Mouse (Mus musculus) MEL (cell line): ENCODE results near the gene Baiap2. TPM values are rescaled to one million over a fixed set of nuclear protein-coding genes. Genes with fewer than 3 reads are reported as not detected.

ENCODE experiments used
- DNase-seq: peaks from one replicate; pipeline ENCODE4 v3.0.0; 2011; ENCODE audit warnings: low read depth, low spot score
- H3K27ac ChIP-seq: 2 replicates; pipeline ENCODE4 v1.5.1; 2012; ENCODE audit warnings: low read depth, mild to moderate bottlenecking, control low read depth, low read length, moderate library complexity; ENCODE audit not compliant: control insufficient read depth
- H3K27me3 ChIP-seq, 2 experiments: fragments of 150-350 bp in 1 of 2; sonication (generic) in 1 of 2; 2 replicates each; pipeline ENCODE4 v1.6.1; 2012; ENCODE audit warnings: low read length in 2 of 2, mild to moderate bottlenecking in 2 of 2, improper control_type of control experiment in 1 of 2, moderate library complexity in 1 of 2; ENCODE audit not compliant: insufficient read depth in 2 of 2, control insufficient read depth in 1 of 2
- H3K36me3 ChIP-seq, 2 experiments: 2 replicates each; pipeline ENCODE4 v1.6.1; 2012 to 2014; ENCODE audit warnings: low read length in 2 of 2, improper control_type of control experiment in 1 of 2, inconsistent platforms in 1 of 2, mild to moderate bottlenecking in 1 of 2; ENCODE audit not compliant: insufficient read depth in 2 of 2, control insufficient read depth in 1 of 2
- H3K4me1 ChIP-seq, 2 experiments: fragments of 150-350 bp in 1 of 2; sonication (generic) in 1 of 2; 2 replicates each; pipeline ENCODE4 v1.6.1; 2012; ENCODE audit warnings: low read length in 2 of 2, improper control_type of control experiment in 1 of 2, mild to moderate bottlenecking in 1 of 2; ENCODE audit not compliant: insufficient read depth in 2 of 2, control insufficient read depth in 1 of 2
- H3K4me3 ChIP-seq, 2 experiments: fragments of 150-350 bp in 1 of 2; sonication (generic) in 1 of 2; 2 replicates each; pipeline ENCODE4 v1.5.1; 2012; ENCODE audit warnings: low read depth in 2 of 2, low read length in 2 of 2, mild to moderate bottlenecking in 2 of 2, moderate library complexity in 2 of 2, control low read depth in 1 of 2, improper control_type of control experiment in 1 of 2; ENCODE audit not compliant: control insufficient read depth in 1 of 2, insufficient read depth in 1 of 2
- H3K79me2 ChIP-seq: 2 replicates; pipeline ENCODE4 v1.6.1; 2012; ENCODE audit warnings: mild to moderate bottlenecking, low read length, moderate library complexity; ENCODE audit not compliant: control insufficient read depth, poor library complexity, insufficient read depth
- H3K9ac ChIP-seq: 2 replicates; pipeline ENCODE4 v1.6.1; 2012; ENCODE audit warnings: low read depth, mild to moderate bottlenecking, control low read depth, low read length, moderate library complexity; ENCODE audit not compliant: control insufficient read depth, poor library complexity, severe bottlenecking
- H3K9me3 ChIP-seq: fragments of 150-350 bp; sonication (generic); replicated peaks from 2 replicates; pipeline ENCODE4 v1.6.1; 2012; ENCODE audit warnings: mild to moderate bottlenecking, low read length, improper control_type of control experiment, moderate library complexity; ENCODE audit not compliant: insufficient read depth
- CHD1 ChIP-seq: IDR thresholded peaks from 2 replicates; pipeline ENCODE4 v1.6.1; 2012; ENCODE audit warnings: low read depth, mild to moderate bottlenecking, inconsistent platforms, low read length, improper control_type of control experiment
- CTCF ChIP-seq, 3 experiments: IDR thresholded peaks in 2 of 3; conservative IDR thresholded peaks in 1 of 3; 2 replicates each; pipeline ENCODE4 v1.5.1; 2011 to 2012; ENCODE audit warnings: low read length in 3 of 3, low read depth in 2 of 3, mild to moderate bottlenecking in 2 of 3, improper control_type of control experiment in 1 of 3, inconsistent platforms in 1 of 3, mixed read lengths in 1 of 3, moderate library complexity in 1 of 3; ENCODE audit not compliant: control insufficient read depth in 1 of 3, insufficient read depth in 1 of 3, poor library complexity in 1 of 3, severe bottlenecking in 1 of 3
- E2F4 ChIP-seq: IDR thresholded peaks from 2 replicates; pipeline ENCODE4 v1.6.1; 2011; ENCODE audit warnings: low read depth, low read length, improper control_type of control experiment, borderline replicate concordance
- EP300 ChIP-seq, 2 experiments: IDR thresholded peaks; 2 replicates each; pipeline ENCODE4 v1.6.1; 2011; ENCODE audit warnings: improper control_type of control experiment in 2 of 2, low read length in 2 of 2, low read depth in 1 of 2, mild to moderate bottlenecking in 1 of 2
- ETS1 ChIP-seq: IDR thresholded peaks from 2 replicates; pipeline ENCODE4 v1.6.1; 2012; ENCODE audit warnings: low read depth, mild to moderate bottlenecking, inconsistent platforms, low read length, improper control_type of control experiment, moderate library complexity
- GABPA ChIP-seq: IDR thresholded peaks from 2 replicates; pipeline ENCODE4 v1.6.1; 2012; ENCODE audit warnings: low read depth, mild to moderate bottlenecking, inconsistent platforms, low read length, improper control_type of control experiment, moderate library complexity
- JUND ChIP-seq: IDR thresholded peaks from 2 replicates; pipeline ENCODE4 v1.6.1; 2011; ENCODE audit warnings: low read depth, mild to moderate bottlenecking, improper control_type of control experiment, low read length
- KAT2A ChIP-seq: conservative IDR thresholded peaks from 2 replicates; pipeline ENCODE4 v1.6.1; 2012; ENCODE audit warnings: low read depth, low read length, improper control_type of control experiment, inconsistent platforms
- MAFK ChIP-seq: IDR thresholded peaks from 2 replicates; pipeline ENCODE4 v1.6.1; 2011; ENCODE audit warnings: low read depth, mild to moderate bottlenecking, low read length, improper control_type of control experiment, borderline replicate concordance
- MAX ChIP-seq: IDR thresholded peaks from 2 replicates; pipeline ENCODE4 v1.6.1; 2011; ENCODE audit warnings: low read length, improper control_type of control experiment
- MEF2A ChIP-seq: IDR thresholded peaks from 2 replicates; pipeline ENCODE4 v1.6.1; 2014; ENCODE audit warnings: low read depth, mild to moderate bottlenecking, inconsistent platforms, low read length, improper control_type of control experiment; ENCODE audit not compliant: poor library complexity, insufficient replicate concordance, severe bottlenecking; ENCODE audit errors: extremely low read depth
- MYB ChIP-seq: IDR thresholded peaks from 2 replicates; pipeline ENCODE4 v1.6.1; 2011; ENCODE audit warnings: mild to moderate bottlenecking, low read depth, low read length, improper control_type of control experiment
- MYC ChIP-seq: IDR thresholded peaks from 2 replicates; pipeline ENCODE4 v1.6.1; 2011; ENCODE audit warnings: low read depth, mild to moderate bottlenecking, low read length, improper control_type of control experiment, moderate library complexity
- NRF1 ChIP-seq: IDR thresholded peaks from 2 replicates; pipeline ENCODE4 v1.6.1; 2014; ENCODE audit warnings: low read depth, mild to moderate bottlenecking, inconsistent platforms, low read length, improper control_type of control experiment, moderate library complexity; ENCODE audit not compliant: poor library complexity, insufficient read depth, severe bottlenecking
- POLR2A ChIP-seq, 2 experiments: IDR thresholded peaks; 2 replicates each; pipeline ENCODE4 v1.6.1; 2011 to 2012; ENCODE audit warnings: low read length in 2 of 2, mild to moderate bottlenecking in 2 of 2, control low read depth in 1 of 2, improper control_type of control experiment in 1 of 2, low read depth in 1 of 2, moderate library complexity in 1 of 2; ENCODE audit not compliant: control insufficient read depth in 1 of 2, insufficient read depth in 1 of 2, poor library complexity in 1 of 2
- TAL1 ChIP-seq: IDR thresholded peaks from 2 replicates; pipeline ENCODE4 v1.6.1; 2012; ENCODE audit warnings: mild to moderate bottlenecking, inconsistent platforms, low read length, moderate library complexity, mixed read lengths
- TBP ChIP-seq: IDR thresholded peaks from 2 replicates; pipeline ENCODE4 v1.8.0; 2011; ENCODE audit warnings: low read depth, low read length, improper control_type of control experiment
- UBTF ChIP-seq: IDR thresholded peaks from 2 replicates; pipeline ENCODE4 v1.6.1; 2012; ENCODE audit warnings: low read depth, mild to moderate bottlenecking, inconsistent platforms, low read length, improper control_type of control experiment, moderate library complexity, borderline replicate concordance; ENCODE audit not compliant: insufficient read depth
- USF2 ChIP-seq, 2 experiments: IDR thresholded peaks; 2 replicates each; pipeline ENCODE4 v1.6.1; 2011 to 2012; ENCODE audit warnings: improper control_type of control experiment in 2 of 2, low read length in 2 of 2, borderline replicate concordance in 1 of 2, inconsistent platforms in 1 of 2, low read depth in 1 of 2, mild to moderate bottlenecking in 1 of 2; ENCODE audit not compliant: insufficient read depth in 1 of 2
- ZMIZ1 ChIP-seq: IDR thresholded peaks from 2 replicates; pipeline ENCODE4 v1.6.1; 2012; ENCODE audit warnings: low read depth, mild to moderate bottlenecking, inconsistent platforms, low read length, improper control_type of control experiment, moderate library complexity
- polyA plus RNA-seq, 2 experiments: library from polyadenylated mRNA; stranded (reverse) in 1 of 2; unstranded in 1 of 2; fragments of >175 nt in 1 of 2; fragments of >200 nt in 1 of 2; gene quantifications; 2 replicates each; pipeline versions ENCODE4 v1.2.1 to v1.2.4; 2012; ENCODE audit warnings: low replicate concordance in 2 of 2, low read depth in 1 of 2; ENCODE audit not compliant: insufficient read length in 2 of 2, insufficient read depth in 1 of 2, missing spikeins in 1 of 2
- total RNA-seq: library from RNA; depleted of rRNA; stranded (reverse); fragments of 300-350 nt; gene quantifications from 2 replicates; pipeline ENCODE4 v1.2.3, GENCODE M21; 2012

Gene Baiap2
- total and polyA plus RNA-seq, 3 experiments = 27.5 to 31.3 TPM; not detected in 1

- no peak for TF ChIP-seq KAT2A
- peak; percentile 59; the same call in 1 of the 2 replicates for TF ChIP-seq JUND
- peak; percentile 65; the same call in 1 of the 2 replicates for TF ChIP-seq ZMIZ1
- no peak for TF ChIP-seq UBTF
- no peak for TF ChIP-seq CHD1
- peak; percentile 82 for TF ChIP-seq MYC
- no peak for TF ChIP-seq ETS1
- peak; percentile 71; the same call in 1 of the 2 replicates for TF ChIP-seq MAFK
- TF ChIP-seq, all 39 proteins: peak for 16
Observed at GRCm38 (mm10) chr11:119928023-119928681, 14.4 kb upstream of the Baiap2 start (continued).

GRCm38 (mm10) chr11:119929603-119930265 is 12.8 kb upstream of the Baiap2 start:
- H3K79me2 ChIP-seq = no peaks in the 10 kb centered on the region; the same call in 1 of the 2 replicates
- DNase-seq = peak; percentile 45
- TF ChIP-seq JUND = no peak
- TF ChIP-seq POLR2A (IDR thresholded peaks at IDR 0.05; ENCODE audit: control insufficient read depth in 1 of 2, insufficient read depth in 1 of 2, low read depth in 1 of 2, low read length in 2 of 2, poor library complexity in 1 of 2) = no peak
- peak; percentile 49; the same call in 1 of the 2 replicates for TF ChIP-seq ETS1
- no peak for TF ChIP-seq MEF2A
- 0 out of 2 replicates have a peak, but pooled peaks have one; percentile 30 for TF ChIP-seq MAX
- TF ChIP-seq TBP = 0 out of 2 replicates have a peak, but pooled peaks have one; percentile 33
- TF ChIP-seq, all 39 proteins: peak for 3
- Histone ChIP-seq H3K9me3 (no peaks in the 10 kb centered on the region), H3K27me3 (no peaks in the 10 kb centered on the region), H3K27ac (no peak overlapping the region), H3K9ac (no peak overlapping the region), H3K4me1 (peaks cover 0 to 10% of the 10 kb centered on the region in 2 experiments; a peak in 1 of 4 replicates), H3K36me3 (0 out of 4 replicates have a peak, but pooled peaks cover 0 to 3% of the 10 kb centered on the region in 2 experiments), H3K4me3 (no peak overlapping the region)

- H3K27me3 ChIP-seq = no peaks in the 10 kb centered on the region
Observed at GRCm38 (mm10) chr11:119931809-119932208, 10.8 kb upstream of the Baiap2 start.

More at GRCm38 (mm10) chr11:119931809-119932208, 10.8 kb upstream of the Baiap2 start:
- no peak for DNase-seq
- H3K27ac ChIP-seq = no peak overlapping the region
- no peak overlapping the region for H3K4me3 ChIP-seq
- TF ChIP-seq USF2 (IDR thresholded peaks at IDR 0.05; ENCODE audit: borderline replicate concordance in 1 of 2, insufficient read depth in 1 of 2, low read depth in 1 of 2, low read length in 2 of 2) = no peak
- no peak for TF ChIP-seq ZMIZ1
- TF ChIP-seq MYB = no peak
- no peak for TF ChIP-seq E2F4
- TF ChIP-seq EP300 (IDR thresholded peaks at IDR 0.05; ENCODE audit: low read depth in 1 of 2, low read length in 2 of 2) = no peak
- TF ChIP-seq ETS1 = no peak
- TF ChIP-seq CTCF (IDR thresholded peaks at IDR 0.05 in 2 of 3, conservative IDR thresholded peaks at IDR 0.05 in 1 of 3; ENCODE audit: control insufficient read depth in 1 of 3, insufficient read depth in 1 of 3, low read depth in 2 of 3, low read length in 3 of 3, poor library complexity in 1 of 3, severe bottlenecking in 1 of 3) = no peak
- no peak for TF ChIP-seq NRF1
- no peak for TF ChIP-seq MAX
- no peak for TF ChIP-seq GABPA
- no peak for TF ChIP-seq UBTF
- TF ChIP-seq MAFK = no peak
- TF ChIP-seq TAL1 = no peak
- H3K4me1 ChIP-seq = peaks cover 0 to 10% of the 10 kb centered on the region in 2 experiments; a peak in 1 of 4 replicates
- no peaks in the 10 kb centered on the region for H3K9me3 ChIP-seq
- H3K36me3 ChIP-seq = 0 out of 4 replicates have a peak, but pooled peaks cover 0 to 3% of the 10 kb centered on the region in 2 experiments
- no peaks in the 10 kb centered on the region; the same call in 1 of the 2 replicates for H3K79me2 ChIP-seq
- H3K9ac ChIP-seq = no peak overlapping the region
